Mouse (Mus musculus): ENCODE measurements around the gene Tas2r114.

Gene Tas2r114

GRCm38 (mm10) chr6:131689963-131690362 is at the start of gene Tas2r114:
Tas2r114 (minus strand) TSS chr6:131690063.
- DNase-seq: no peak

GRCm38 (mm10) chr6:131712803-131713202 is 22.9 kb upstream of the Tas2r114 start:
- DNase-seq: no peak

DNA sequence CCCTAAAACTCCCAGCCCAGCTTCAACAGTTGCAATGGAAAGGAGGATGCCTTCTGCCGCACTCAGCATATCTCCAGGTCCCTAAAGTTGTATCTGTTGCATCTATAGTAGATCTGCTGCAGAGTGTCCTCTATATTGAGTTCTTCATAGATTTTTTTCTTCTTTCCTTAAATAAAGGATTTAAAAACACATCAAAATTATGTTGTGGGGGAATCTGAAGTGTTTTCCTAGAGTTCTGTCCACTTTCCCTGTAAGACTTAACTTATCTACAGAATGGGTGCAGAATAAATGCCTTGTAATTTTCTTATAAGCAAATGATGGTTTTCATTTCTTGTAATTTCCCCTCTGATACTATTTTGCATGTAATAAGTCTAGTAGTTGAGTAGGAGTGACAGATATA is 2.5 kb downstream of the Tas2r114 start, which contains the start of gene Tas2r105:
Gene Tas2r105 (minus strand): TSS at position 101 of the 400 bp plus-strand sequence.
- DNase-seq: no peak

- DNase-seq: no peak
Observed at GRCm38 (mm10) chr6:131685644-131686043, 4.2 kb downstream of the Tas2r114 start, which contains the start of gene Tas2r104. Tas2r104 (minus strand) TSS chr6:131685744.

DNA sequence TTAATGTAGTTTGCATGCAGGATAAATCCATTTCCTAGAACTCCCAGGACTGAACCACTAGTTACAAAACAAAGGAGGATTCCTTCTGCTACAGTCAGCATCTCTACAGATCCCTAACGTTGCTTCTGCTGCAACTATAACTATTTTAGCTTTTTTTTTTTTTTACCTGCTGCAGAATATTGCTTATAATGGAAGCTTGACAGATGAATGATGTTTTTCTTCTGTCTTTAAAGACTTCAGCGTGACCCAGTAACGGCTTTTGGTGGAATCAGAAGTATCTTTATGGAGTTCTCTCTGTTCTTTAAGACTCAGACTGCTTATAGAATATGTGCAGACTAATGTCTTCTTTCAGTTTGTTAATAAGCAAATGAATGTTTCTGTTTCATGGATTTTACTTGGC is 11.1 kb downstream of the Tas2r114 start, which contains the start of gene Tas2r106:
Gene Tas2r106 (minus strand): TSS at position 101 of the 400 bp plus-strand sequence.
- no peak for DNase-seq

GRCm38 (mm10) chr6:131660049-131660448 is 29.8 kb downstream of the Tas2r114 start, which contains the start of gene Tas2r107:
Tas2r107 (minus strand) TSS chr6:131660149.
- DNase-seq: no peak
